Mouse (Mus musculus): Measurements from ENCODE around the gene Tpbpa. TPM values are rescaled to one million over a fixed set of nuclear protein-coding genes. Genes with fewer than 3 reads are reported as not detected.

The Tpbpa gene
- total and polyA plus RNA-seq, 3 experiments, result not detected

DNA sequence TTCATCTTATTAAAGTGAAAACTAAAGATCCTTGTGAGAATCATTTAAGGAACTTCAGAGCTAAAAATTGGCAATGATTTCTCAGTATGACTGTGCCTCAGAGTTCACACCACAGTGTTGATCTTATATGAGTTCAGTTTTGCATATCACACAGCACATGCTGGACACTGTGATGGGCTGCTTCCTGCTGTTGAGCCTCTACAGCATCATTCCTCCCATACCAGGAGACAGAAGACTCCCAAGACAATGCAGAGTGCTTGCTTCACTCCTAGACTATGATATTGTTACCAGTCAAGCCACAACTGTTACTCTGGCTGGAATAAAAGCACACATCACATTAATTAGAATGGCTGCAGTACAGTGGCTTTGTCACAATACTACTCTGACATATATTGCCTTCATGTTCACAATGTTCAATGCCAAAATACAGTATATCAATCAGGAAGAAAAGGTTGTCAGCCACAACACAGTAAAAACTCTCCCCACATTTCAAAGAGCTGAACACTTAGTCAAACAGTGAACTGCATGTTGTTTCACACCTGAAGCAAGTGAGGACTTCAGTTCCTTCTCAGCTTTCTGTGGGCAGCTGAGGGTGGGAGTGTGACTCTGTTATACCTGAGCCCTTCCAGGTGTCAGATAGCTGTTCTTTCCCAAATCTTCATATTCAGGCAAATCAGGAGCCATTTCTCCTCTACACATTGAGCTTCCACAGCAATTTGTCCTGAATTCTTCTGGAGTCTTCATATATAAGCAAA, 46.2 kb downstream of the Tpbpa start:
- Histone ChIP-seq H3K9ac (ENCODE audit: control insufficient read depth, low read depth, low read length, poor library complexity, severe bottlenecking) (no peak overlapping the region), H3K79me2 (ENCODE audit: control insufficient read depth, insufficient read depth, low read length, poor library complexity) (no peaks in the 10 kb centered on the region), H3K9me3 (replicated peaks; ENCODE audit: insufficient read depth, low read length) (no peaks in the 10 kb centered on the region), H3K4me3 (ENCODE audit: control insufficient read depth in 1 of 2, insufficient read depth in 1 of 2, low read depth in 2 of 2, low read length in 2 of 2) (no peak overlapping the region), H3K27ac (ENCODE audit: control insufficient read depth, low read depth, low read length) (no peak overlapping the region), H3K36me3 (ENCODE audit: control insufficient read depth in 1 of 2, insufficient read depth in 2 of 2, low read length in 2 of 2) (no peaks in the 10 kb centered on the region), H3K27me3 (ENCODE audit: control insufficient read depth in 1 of 2, insufficient read depth in 2 of 2, low read length in 2 of 2) (no peaks in the 10 kb centered on the region), H3K4me1 (ENCODE audit: control insufficient read depth in 1 of 2, insufficient read depth in 2 of 2, low read length in 2 of 2) (no peaks in the 10 kb centered on the region)
- no peak for DNase-seq (ENCODE audit: low read depth, low spot score)
- TF ChIP-seq ETS1 (IDR thresholded peaks at IDR 0.05; ENCODE audit: low read depth, low read length) (no peak), USF2 (IDR thresholded peaks at IDR 0.05; ENCODE audit: borderline replicate concordance in 1 of 2, insufficient read depth in 1 of 2, low read depth in 1 of 2, low read length in 2 of 2) (no peak), POLR2AphosphoS5 (IDR thresholded peaks at IDR 0.05; ENCODE audit: borderline replicate concordance, low read depth, low read length) (no peak)

- Histone ChIP-seq H3K36me3 (ENCODE audit: control insufficient read depth in 1 of 2, insufficient read depth in 2 of 2, low read length in 2 of 2) (no peaks in the 10 kb centered on the region), H3K27me3 (ENCODE audit: control insufficient read depth in 1 of 2, insufficient read depth in 2 of 2, low read length in 2 of 2) (no peaks in the 10 kb centered on the region), H3K9me3 (replicated peaks; ENCODE audit: insufficient read depth, low read length) (no peaks in the 10 kb centered on the region), H3K79me2 (ENCODE audit: control insufficient read depth, insufficient read depth, low read length, poor library complexity) (no peaks in the 10 kb centered on the region), H3K27ac (ENCODE audit: control insufficient read depth, low read depth, low read length) (no peak overlapping the region), H3K9ac (ENCODE audit: control insufficient read depth, low read depth, low read length, poor library complexity, severe bottlenecking) (no peak overlapping the region), H3K4me1 (ENCODE audit: control insufficient read depth in 1 of 2, insufficient read depth in 2 of 2, low read length in 2 of 2) (no peaks in the 10 kb centered on the region), H3K4me3 (ENCODE audit: control insufficient read depth in 1 of 2, insufficient read depth in 1 of 2, low read depth in 2 of 2, low read length in 2 of 2) (no peak overlapping the region)
- DNase-seq (ENCODE audit: low read depth, low spot score), result no peak
- TF ChIP-seq MXI1 (IDR thresholded peaks at IDR 0.05; ENCODE audit: low read depth, low read length) (no peak), MAFK (IDR thresholded peaks at IDR 0.05; ENCODE audit: borderline replicate concordance, low read depth, low read length) (no peak), TAL1 (IDR thresholded peaks at IDR 0.05; ENCODE audit: low read length) (no peak), MAX (IDR thresholded peaks at IDR 0.05; ENCODE audit: low read length) (no peak), JUND (IDR thresholded peaks at IDR 0.05; ENCODE audit: low read depth, low read length) (no peak), GATA1 (IDR thresholded peaks at IDR 0.05; ENCODE audit: low read depth, low read length) (no peak)
Measured at GRCm38 (mm10) chr13:60892301-60892700, 49.5 kb downstream of the Tpbpa start.

Other genes starting within 250 kb of the Tpbpa start
- not detected in 2 replicates for gene BC051665, start 155.6 kb downstream of the Tpbpa start, total RNA-seq (2012; rRNA removed)
- not detected for gene BC051665, start 155.6 kb downstream of the Tpbpa start, polyA plus RNA-seq (2012; ENCODE audit: insufficient read depth in 1 of 2, insufficient read length in 2 of 2, low read depth in 1 of 2, low replicate concordance in 2 of 2, missing spikeins in 1 of 2)
- gene Ctsll3, start 139.1 kb downstream of the Tpbpa start, total RNA-seq (2012; rRNA removed), result not detected in 2 replicates
- not detected for gene Ctsll3, start 139.1 kb downstream of the Tpbpa start, polyA plus RNA-seq (2012; ENCODE audit: insufficient read depth in 1 of 2, insufficient read length in 2 of 2, low read depth in 1 of 2, low replicate concordance in 2 of 2, missing spikeins in 1 of 2)
- gene 4930486L24Rik, start 77.5 kb downstream of the Tpbpa start, total RNA-seq (2012; rRNA removed), result not detected in 2 replicates
- not detected for gene 4930486L24Rik, start 77.5 kb downstream of the Tpbpa start, polyA plus RNA-seq (2012; ENCODE audit: insufficient read depth in 1 of 2, insufficient read length in 2 of 2, low read depth in 1 of 2, low replicate concordance in 2 of 2, missing spikeins in 1 of 2)
- gene Gm49392, start 45.1 kb downstream of the Tpbpa start, total RNA-seq (2012; rRNA removed), result not detected in 2 replicates
- not detected for gene Gm49392, start 45.1 kb downstream of the Tpbpa start, polyA plus RNA-seq (2012; ENCODE audit: insufficient read depth in 1 of 2, insufficient read length in 2 of 2, low read depth in 1 of 2, low replicate concordance in 2 of 2, missing spikeins in 1 of 2)
- not detected in 2 replicates for gene Ctla2b, start 44.5 kb downstream of the Tpbpa start, total RNA-seq (2012; rRNA removed)
- gene Ctla2b, start 44.5 kb downstream of the Tpbpa start, polyA plus RNA-seq (2012; ENCODE audit: insufficient read depth in 1 of 2, insufficient read length in 2 of 2, low read depth in 1 of 2, low replicate concordance in 2 of 2, missing spikeins in 1 of 2), result not detected
- gene Tpbpb, start 37.1 kb downstream of the Tpbpa start, total RNA-seq (2012; rRNA removed), result not detected in 2 replicates
- gene Tpbpb, start 37.1 kb downstream of the Tpbpa start, polyA plus RNA-seq (2012; ENCODE audit: insufficient read depth in 1 of 2, insufficient read length in 2 of 2, low read depth in 1 of 2, low replicate concordance in 2 of 2, missing spikeins in 1 of 2), result not detected
- gene Gm49393, start 6.4 kb downstream of the Tpbpa start, total RNA-seq (2012; rRNA removed), result not detected in 2 replicates
- gene Gm49393, start 6.4 kb downstream of the Tpbpa start, polyA plus RNA-seq (2012; ENCODE audit: insufficient read depth in 1 of 2, insufficient read length in 2 of 2, low read depth in 1 of 2, low replicate concordance in 2 of 2, missing spikeins in 1 of 2), result not detected
- not detected in 2 replicates for gene Gm49391, start 5.4 kb downstream of the Tpbpa start, total RNA-seq (2012; rRNA removed)
- gene Gm49391, start 5.4 kb downstream of the Tpbpa start, polyA plus RNA-seq (2012; ENCODE audit: insufficient read depth in 1 of 2, insufficient read length in 2 of 2, low read depth in 1 of 2, low replicate concordance in 2 of 2, missing spikeins in 1 of 2), result not detected
- 0.49 and 0.81 TPM in 2 replicates for gene Ctla2a, start 5.4 kb downstream of the Tpbpa start, total RNA-seq (2012; rRNA removed)
- 1 to 10 TPM in 1 of 2 experiments, not detected in 1; 1.7 TPM for gene Ctla2a, start 5.4 kb downstream of the Tpbpa start, polyA plus RNA-seq (2012; ENCODE audit: insufficient read depth in 1 of 2, insufficient read length in 2 of 2, low read depth in 1 of 2, low replicate concordance in 2 of 2, missing spikeins in 1 of 2)
- 0.20 and 0.46 TPM in 2 replicates for gene Ctsj, start 64.0 kb upstream of the Tpbpa start, total RNA-seq (2012; rRNA removed)
- gene Ctsj, start 64.0 kb upstream of the Tpbpa start, polyA plus RNA-seq (2012; ENCODE audit: insufficient read depth in 1 of 2, insufficient read length in 2 of 2, low read depth in 1 of 2, low replicate concordance in 2 of 2, missing spikeins in 1 of 2), result under 1 TPM in 1 of 2 experiments, not detected in 1; 0.18 TPM
- gene Ctsq, start 98.6 kb upstream of the Tpbpa start, total RNA-seq (2012; rRNA removed), result not detected in 2 replicates
- gene Ctsq, start 98.6 kb upstream of the Tpbpa start, polyA plus RNA-seq (2012; ENCODE audit: insufficient read depth in 1 of 2, insufficient read length in 2 of 2, low read depth in 1 of 2, low replicate concordance in 2 of 2, missing spikeins in 1 of 2), result not detected
- not detected in 2 replicates for gene Ctsr, start 222.3 kb upstream of the Tpbpa start, total RNA-seq (2012; rRNA removed)
- not detected for gene Ctsr, start 222.3 kb upstream of the Tpbpa start, polyA plus RNA-seq (2012; ENCODE audit: insufficient read depth in 1 of 2, insufficient read length in 2 of 2, low read depth in 1 of 2, low replicate concordance in 2 of 2, missing spikeins in 1 of 2)